Mouse (Mus musculus) heart, adult 11 months (tissue): ENCODE data around the gene Cd3e.

Experiments used
- DNase-seq: peaks from one replicate; pipeline ENCODE4 v3.0.0; 2022

The Cd3e gene

GRCm38 (mm10) chr9:45009180-45010078 is at the start of gene Cd3e:
Cd3e (minus strand) TSS chr9:45009627.
- no peak for DNase-seq

GRCm38 (mm10) chr9:45058304-45058940 is 49.0 kb upstream of the Cd3e start:
- no peak for DNase-seq

- peak; percentile 98 for DNase-seq
Observed at GRCm38 (mm10) chr9:45055082-45055713, 45.8 kb upstream of the Cd3e start, which contains the start of gene Mpzl3. Mpzl3 (plus strand) TSS chr9:45055186.

GRCm38 (mm10) chr9:45050301-45050700 is 40.9 kb upstream of the Cd3e start:
- DNase-seq = no peak

GRCm38 (mm10) chr9:45049731-45050130 is 40.3 kb upstream of the Cd3e start:
- no peak for DNase-seq

GRCm38 (mm10) chr9:45048511-45048910 is 39.1 kb upstream of the Cd3e start:
- DNase-seq = no peak

GRCm38 (mm10) chr9:45046973-45047372 is 37.5 kb upstream of the Cd3e start:
- DNase-seq = no peak

- peak; percentile 83 for DNase-seq
Observed at GRCm38 (mm10) chr9:45042947-45043346, 33.5 kb upstream of the Cd3e start.

- peak; percentile 94 for DNase-seq
Observed at GRCm38 (mm10) chr9:45042056-45042720, 32.8 kb upstream of the Cd3e start.

- no peak for DNase-seq
Observed at GRCm38 (mm10) chr9:45041131-45041838, 31.9 kb upstream of the Cd3e start.

- peak; percentile 86 for DNase-seq
Observed at GRCm38 (mm10) chr9:45040066-45040845, 30.8 kb upstream of the Cd3e start.

- DNase-seq = no peak
Observed at GRCm38 (mm10) chr9:45039499-45039898, 30.1 kb upstream of the Cd3e start, which contains the start of gene Mpzl2. Mpzl2 (plus strand) TSS chr9:45039799.

GRCm38 (mm10) chr9:45037803-45038202 is 28.4 kb upstream of the Cd3e start:
- peak; percentile 7 for DNase-seq

GRCm38 (mm10) chr9:45034526-45034925 is 25.1 kb upstream of the Cd3e start:
- DNase-seq = peak; percentile 54

- peak; percentile 84 for DNase-seq
Observed at GRCm38 (mm10) chr9:45032261-45032660, 22.8 kb upstream of the Cd3e start.

GRCm38 (mm10) chr9:45030341-45030740 is 20.9 kb upstream of the Cd3e start:
- DNase-seq = peak; percentile 36

GRCm38 (mm10) chr9:45027376-45027775 is 17.9 kb upstream of the Cd3e start:
- no peak for DNase-seq

- DNase-seq = no peak
Observed at GRCm38 (mm10) chr9:45024187-45024586, 14.8 kb upstream of the Cd3e start.

- no peak for DNase-seq
Observed at GRCm38 (mm10) chr9:45023638-45024037, 14.2 kb upstream of the Cd3e start.

- no peak for DNase-seq
Observed at GRCm38 (mm10) chr9:45022800-45023199, 13.4 kb upstream of the Cd3e start.

- no peak for DNase-seq
Observed at GRCm38 (mm10) chr9:45018031-45018430, 8.6 kb upstream of the Cd3e start.
